Mouse (Mus musculus) kidney, embryonic 14.5 days (tissue): ENCODE measurements around the gene Grem2. TPM values are rescaled to one million over a fixed set of nuclear protein-coding genes. Genes with fewer than 3 reads are reported as not detected.
A peak's percentile ranks its signal among the peaks of the same experiment; 100 is the strongest.

ENCODE experiments used
- ATAC-seq: fragments of 200-750 bp; cut with Nextera tagmentation; 2 replicates; pipeline ENCODE4 v1.8.0; 2017; ENCODE audit warnings: moderate number of reproducible peaks, mild to moderate bottlenecking, moderate TSS enrichment, moderate library complexity; ENCODE audit not compliant: low FRiP score, low TSS enrichment
- H3K27ac ChIP-seq: fragments of 300-500 bp; sonication (generic); 2 replicates; pipeline ENCODE4 v1.5.1; 2014; ENCODE audit warnings: low read depth, mild to moderate bottlenecking, low read length, moderate library complexity, mixed read lengths
- H3K27me3 ChIP-seq: fragments of 300-500 bp; sonication (generic); 2 replicates; pipeline ENCODE4 v1.6.1; 2014; ENCODE audit warnings: mild to moderate bottlenecking, low read length; ENCODE audit not compliant: control insufficient read depth, insufficient read depth
- H3K36me3 ChIP-seq: fragments of 300-500 bp; sonication (generic); 2 replicates; pipeline ENCODE4 v1.6.1; 2014; ENCODE audit warnings: low read length, mixed read lengths; ENCODE audit not compliant: control insufficient read depth, insufficient read depth
- H3K4me1 ChIP-seq: fragments of 300-500 bp; sonication (generic); 2 replicates; pipeline ENCODE4 v1.6.1; 2014; ENCODE audit warnings: low read length, mixed read lengths; ENCODE audit not compliant: control insufficient read depth, insufficient read depth
- H3K4me2 ChIP-seq: fragments of 300-500 bp; sonication (generic); replicated peaks from 2 replicates; pipeline ENCODE4 v1.6.1; 2014; ENCODE audit warnings: low read depth, mild to moderate bottlenecking, low read length
- H3K4me3 ChIP-seq: fragments of 300-500 bp; sonication (generic); 2 replicates; pipeline ENCODE4 v1.5.1; 2014; ENCODE audit warnings: mild to moderate bottlenecking, low read length
- H3K9ac ChIP-seq: fragments of 300-500 bp; sonication (generic); 2 replicates; pipeline ENCODE4 v1.6.1; 2014; ENCODE audit warnings: low read depth, mild to moderate bottlenecking, low read length, moderate library complexity
- H3K9me3 ChIP-seq: fragments of 300-500 bp; sonication (generic); 2 replicates; pipeline ENCODE4 v1.6.1; 2016; ENCODE audit warnings: low read length; ENCODE audit not compliant: control insufficient read depth
- whole genome bisulfite sequencing: fragments of 180-500 bp; shearing (Covaris S2); extraction: QIAGEN DNeasy Blood & Tissue Kit; methylation state at CpG from one replicate; pipeline ENCODE4 v1.1.7; 2014; 5-methylcytosine and 5-hydroxymethylcytosine counted together
- polyA plus RNA-seq: library from polyadenylated mRNA; unstranded; fragments of >200 nt; fragmentation: Nextera tagmentation; extraction: Ambion mirVana; gene quantifications from 2 replicates; pipeline ENCODE4 v1.2.1, GENCODE M21; 2014

Gene Grem2
- polyA plus RNA-seq, 1 experiment from 2014 or later = 0.12 TPM

DNA sequence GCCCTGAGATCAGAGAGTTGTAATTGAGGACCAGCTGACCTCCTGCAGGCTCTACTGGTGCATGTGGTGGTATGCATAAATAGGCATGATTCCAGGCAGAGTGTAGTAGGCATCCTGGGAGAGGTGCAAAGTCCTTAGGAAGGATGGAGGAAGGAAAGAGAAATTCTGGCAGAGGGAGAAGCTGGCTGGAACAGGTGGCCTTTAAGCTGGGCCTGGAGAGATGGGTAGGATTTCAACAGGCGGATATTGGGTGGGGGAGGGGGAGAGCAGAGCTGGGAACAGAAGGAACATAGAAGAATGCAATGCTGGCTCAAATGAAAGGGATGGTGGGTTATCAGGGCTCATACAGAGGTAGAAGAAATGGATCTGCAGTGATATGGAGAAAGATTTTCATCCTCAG, 18.9 kb downstream of the Grem2 start:
- WGBS = 13% methylated on average over 1 of the region's 1 CpGs
- Histone ChIP-seq H3K36me3 (no peaks in the 10 kb centered on the region), H3K9me3 (no peaks in the 10 kb centered on the region), H3K4me3 (no peak overlapping the region), H3K4me1 (no peaks in the 10 kb centered on the region), H3K9ac (no peak overlapping the region), H3K27ac (no peak overlapping the region), H3K4me2 (no peak overlapping the region), H3K27me3 (no peaks in the 10 kb centered on the region)
- no peak for ATAC-seq

DNA sequence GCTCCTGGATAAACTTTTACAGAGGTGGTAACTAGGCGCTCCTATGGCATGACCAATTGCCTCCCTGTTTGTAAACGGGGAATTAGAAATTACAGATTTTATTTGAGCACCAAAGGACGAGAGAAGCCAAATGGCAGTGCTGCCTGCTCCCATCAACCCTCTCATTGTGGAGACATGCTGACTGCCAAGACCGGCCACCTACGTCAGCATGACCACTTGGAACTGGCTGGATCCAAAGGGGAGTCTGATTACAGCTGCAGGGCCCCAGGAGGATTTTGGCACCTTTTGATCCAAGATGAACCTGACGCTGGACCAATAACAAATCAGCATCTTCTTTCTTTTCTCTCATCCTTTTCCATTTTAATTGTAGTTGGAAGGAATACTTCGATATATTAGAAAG, 29.1 kb downstream of the Grem2 start:
- ATAC-seq = no peak
- H3K9me3 ChIP-seq = no peaks in the 10 kb centered on the region
- no peak overlapping the region for H3K4me2 ChIP-seq
- H3K4me1 ChIP-seq = no peaks in the 10 kb centered on the region
- no peaks in the 10 kb centered on the region for H3K36me3 ChIP-seq
- 79% methylated on average over 7 of the region's 7 CpGs for WGBS
- H3K27me3 ChIP-seq = no peaks in the 10 kb centered on the region
- no peak overlapping the region for H3K9ac ChIP-seq
- no peak overlapping the region for H3K27ac ChIP-seq
- no peak overlapping the region for H3K4me3 ChIP-seq

DNA sequence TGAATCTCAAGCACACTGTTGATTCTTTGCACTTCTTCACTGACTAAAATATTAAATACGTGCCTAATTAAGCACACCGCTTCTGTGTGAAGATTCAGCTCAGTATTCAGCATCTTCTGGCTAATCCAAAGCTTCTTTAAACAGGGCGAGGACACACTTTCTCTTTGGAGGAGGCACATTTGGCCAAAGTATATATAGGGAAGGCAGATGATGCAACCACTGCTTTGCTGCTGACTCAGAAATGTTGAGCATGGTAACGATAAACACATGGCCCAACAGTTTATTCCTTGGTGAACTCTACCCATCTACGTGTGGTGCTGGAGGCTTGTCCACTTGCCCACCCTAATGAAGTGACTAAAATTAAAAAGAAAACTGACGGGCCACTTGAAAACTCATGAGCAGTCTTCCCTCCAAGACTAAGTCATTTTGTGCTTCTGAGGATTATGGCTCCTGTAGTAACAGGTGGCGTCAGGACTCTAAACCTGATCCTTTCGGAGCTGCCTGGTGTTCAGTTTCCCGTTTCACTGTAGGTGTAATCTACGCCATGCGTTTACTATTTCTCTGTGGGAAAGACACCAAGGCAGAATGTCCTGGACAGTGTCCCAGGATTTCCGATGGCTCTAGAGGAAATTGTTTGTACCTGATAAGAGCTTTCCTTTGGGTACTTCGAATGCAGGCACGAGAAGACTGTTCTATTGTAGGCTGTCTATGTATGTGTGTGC, 32.8 kb downstream of the Grem2 start:
- H3K4me3 ChIP-seq = no peak overlapping the region
- no peak overlapping the region for H3K27ac ChIP-seq
- 84% methylated on average over 14 of the region's 14 CpGs for WGBS
- H3K9ac ChIP-seq = no peak overlapping the region
- ATAC-seq = no peak
- H3K4me1 ChIP-seq = no peaks in the 10 kb centered on the region
- H3K27me3 ChIP-seq = no peaks in the 10 kb centered on the region
- H3K9me3 ChIP-seq = no peaks in the 10 kb centered on the region
- H3K36me3 ChIP-seq = no peaks in the 10 kb centered on the region
- no peak overlapping the region for H3K4me2 ChIP-seq

DNA sequence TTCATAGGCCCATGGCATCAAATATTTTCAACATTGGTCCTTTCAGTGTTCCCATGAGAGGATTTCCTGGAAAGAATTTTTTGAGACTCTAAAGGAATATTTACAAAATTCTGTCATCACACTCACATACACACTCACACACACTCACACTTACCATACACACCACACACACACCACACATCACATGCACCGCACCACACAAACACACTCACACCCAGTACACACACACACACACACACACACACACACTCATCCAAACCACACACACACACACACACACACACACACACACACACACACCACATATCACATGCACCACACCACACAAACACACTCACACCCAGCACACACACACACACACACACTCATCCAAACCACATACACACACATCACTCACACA, 33.5 kb downstream of the Grem2 start:
- no peak overlapping the region for H3K4me2 ChIP-seq
- H3K4me3 ChIP-seq = no peak overlapping the region
- H3K27ac ChIP-seq = no peak overlapping the region
- H3K4me1 ChIP-seq = no peaks in the 10 kb centered on the region
- no peaks in the 10 kb centered on the region for H3K36me3 ChIP-seq
- 100% methylated on average over 1 of the region's 1 CpGs for WGBS
- H3K27me3 ChIP-seq = no peaks in the 10 kb centered on the region
- no peak overlapping the region for H3K9ac ChIP-seq
- ATAC-seq = no peak
- H3K9me3 ChIP-seq = no peaks in the 10 kb centered on the region

DNA sequence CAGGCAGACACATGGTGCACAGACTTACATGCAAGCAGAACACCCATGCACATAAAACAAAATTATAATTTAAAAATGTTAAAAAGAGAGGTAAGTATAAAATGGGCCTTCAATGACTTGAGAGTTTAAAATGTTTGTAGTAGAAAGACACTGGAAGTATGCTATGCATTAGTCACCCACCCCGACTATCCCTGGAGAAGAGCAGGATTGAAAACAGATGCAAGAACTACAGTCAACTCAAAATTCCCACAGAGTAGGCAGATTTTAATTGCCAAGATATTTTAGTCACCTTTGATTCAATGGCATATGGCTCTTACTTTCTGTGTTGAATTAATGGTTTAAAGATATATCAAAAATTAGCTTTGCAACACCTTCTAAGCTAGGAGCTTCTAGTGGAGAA, 39.1 kb downstream of the Grem2 start:
- Histone ChIP-seq H3K4me3 (no peak overlapping the region), H3K9me3 (no peaks in the 10 kb centered on the region), H3K9ac (no peak overlapping the region), H3K4me1 (no peaks in the 10 kb centered on the region), H3K27ac (no peak overlapping the region), H3K27me3 (no peaks in the 10 kb centered on the region), H3K4me2 (no peak overlapping the region), H3K36me3 (no peaks in the 10 kb centered on the region)
- 94% methylated on average over 1 of the region's 1 CpGs for WGBS
- ATAC-seq = no peak

DNA sequence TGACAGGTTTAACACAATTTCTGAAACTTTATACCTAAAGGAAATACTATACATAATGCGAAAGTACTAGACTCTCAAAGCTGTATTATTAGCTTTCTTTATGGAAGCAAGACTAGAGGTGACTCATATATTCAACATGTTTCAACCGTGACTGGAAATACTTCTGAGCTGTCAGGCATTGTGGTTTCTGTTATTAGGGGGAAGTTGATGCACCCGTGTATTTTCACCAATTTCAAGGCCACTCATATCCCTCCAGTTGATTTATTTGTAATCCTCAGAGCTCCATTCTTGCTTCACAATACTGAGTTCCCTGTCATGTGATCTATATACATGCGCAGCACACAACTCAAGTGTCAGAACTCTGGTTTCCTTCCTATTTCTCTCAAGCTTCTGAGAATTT, 46.4 kb downstream of the Grem2 start:
- no peaks in the 10 kb centered on the region for H3K4me1 ChIP-seq
- no peaks in the 10 kb centered on the region for H3K36me3 ChIP-seq
- H3K4me3 ChIP-seq = no peak overlapping the region
- H3K27ac ChIP-seq = no peak overlapping the region
- no peak overlapping the region for H3K9ac ChIP-seq
- no peak for ATAC-seq
- WGBS = 71% methylated on average over 4 of the region's 4 CpGs
- no peak overlapping the region for H3K4me2 ChIP-seq
- no peaks in the 10 kb centered on the region for H3K9me3 ChIP-seq
- H3K27me3 ChIP-seq = no peaks in the 10 kb centered on the region

DNA sequence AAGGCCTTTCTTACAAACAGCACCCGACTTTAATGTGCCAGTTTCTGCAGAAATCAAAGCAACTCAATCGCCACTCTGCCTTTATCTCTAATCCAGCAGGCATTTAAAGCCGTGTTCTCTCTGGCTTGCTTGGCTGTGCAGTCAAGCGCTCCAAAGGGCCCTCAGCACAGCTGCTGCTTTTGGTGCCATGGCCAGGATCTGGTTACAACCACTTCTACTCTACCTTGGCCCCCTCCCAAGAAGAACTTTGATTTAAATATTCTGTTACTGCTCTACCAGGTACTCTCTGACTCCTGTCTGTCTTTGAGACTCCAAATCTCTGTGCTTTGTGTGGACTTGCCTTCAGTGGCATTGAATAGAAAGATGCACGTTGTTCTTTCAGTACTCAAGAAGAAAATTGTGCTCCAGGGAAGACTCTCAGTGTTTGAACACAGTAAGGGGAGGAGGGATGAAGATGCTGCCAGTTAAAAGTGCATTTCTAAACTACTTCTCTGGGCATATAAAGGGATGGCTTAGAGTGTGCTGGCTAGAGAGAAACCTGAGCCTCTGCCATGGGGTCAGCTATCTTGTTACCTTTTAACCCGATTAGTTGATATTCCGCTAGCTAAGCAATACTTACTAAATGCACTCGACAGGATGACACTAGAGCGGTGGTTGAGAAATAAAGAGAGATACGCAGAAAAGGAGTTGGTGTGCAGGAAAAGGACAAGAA, 61.1 kb downstream of the Grem2 start:
- no peak overlapping the region for H3K4me3 ChIP-seq
- no peaks in the 10 kb centered on the region for H3K4me1 ChIP-seq
- H3K36me3 ChIP-seq = no peaks in the 10 kb centered on the region
- WGBS = 49% methylated on average over 10 of the region's 10 CpGs
- H3K4me2 ChIP-seq = no peak overlapping the region
- H3K27me3 ChIP-seq = no peaks in the 10 kb centered on the region
- H3K9me3 ChIP-seq = no peaks in the 10 kb centered on the region
- no peak overlapping the region for H3K27ac ChIP-seq
- ATAC-seq = peak; percentile 99
- no peak overlapping the region for H3K9ac ChIP-seq

DNA sequence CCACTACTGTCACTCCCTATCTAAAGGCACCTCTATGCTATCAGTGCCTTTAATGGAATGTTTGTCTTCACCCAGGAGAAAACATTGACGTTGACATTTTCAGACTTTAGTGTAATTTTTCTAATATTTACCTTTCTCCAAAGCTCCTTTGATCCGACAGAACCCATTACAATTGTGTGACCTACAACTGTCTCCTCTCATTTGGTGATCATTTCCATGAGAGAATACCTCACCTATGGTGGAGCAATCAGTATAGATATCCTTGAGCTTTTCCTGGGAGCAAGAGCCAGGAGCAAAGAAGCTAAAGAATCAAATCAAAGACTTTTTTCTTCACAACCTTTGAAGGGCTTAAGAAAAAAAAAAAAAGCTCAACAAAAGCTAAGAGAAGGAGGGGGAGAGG, 65.4 kb downstream of the Grem2 start:
- WGBS = 78% methylated on average over 2 of the region's 2 CpGs
- no peak overlapping the region for H3K4me2 ChIP-seq
- no peak overlapping the region for H3K4me3 ChIP-seq
- H3K9me3 ChIP-seq = no peaks in the 10 kb centered on the region
- H3K9ac ChIP-seq = no peak overlapping the region
- no peaks in the 10 kb centered on the region for H3K4me1 ChIP-seq
- no peak for ATAC-seq
- no peak overlapping the region for H3K27ac ChIP-seq
- no peaks in the 10 kb centered on the region for H3K27me3 ChIP-seq
- no peaks in the 10 kb centered on the region for H3K36me3 ChIP-seq

DNA sequence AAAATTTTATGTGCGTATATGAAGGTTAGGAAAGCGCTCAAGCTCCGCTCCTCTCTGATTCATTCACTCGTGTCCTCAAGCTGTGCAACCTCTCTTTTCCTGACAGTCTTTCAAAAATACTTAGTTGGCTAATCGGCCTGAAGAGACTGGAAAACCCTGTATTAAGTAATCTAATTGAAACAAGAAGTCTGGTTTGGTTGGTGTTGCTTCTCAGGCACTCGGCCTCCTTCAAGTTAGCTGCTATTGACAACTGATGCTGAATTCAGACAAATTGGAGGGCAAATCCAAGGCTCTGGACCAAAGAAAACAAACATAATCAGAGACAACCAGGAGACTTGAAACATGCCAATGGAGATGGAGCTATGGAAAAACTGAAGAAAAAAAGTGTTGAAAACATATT, 76.8 kb downstream of the Grem2 start:
- Histone ChIP-seq H3K27ac (no peak overlapping the region), H3K4me2 (no peak overlapping the region), H3K4me3 (no peak overlapping the region), H3K9me3 (no peaks in the 10 kb centered on the region), H3K27me3 (no peaks in the 10 kb centered on the region), H3K4me1 (no peaks in the 10 kb centered on the region), H3K9ac (no peak overlapping the region), H3K36me3 (no peaks in the 10 kb centered on the region)
- ATAC-seq = no peak
- WGBS = 85% methylated on average over 6 of the region's 6 CpGs
